Mouse (Mus musculus) bone marrow, adult 2 months (tissue): Measurements from ENCODE around the gene Aldh3a1.

Source experiments
- CTCF ChIP-seq: fragments of 200-500 bp; IDR thresholded peaks from 2 replicates; pipeline ENCODE4 v1.5.1; 2011; ENCODE audit warnings: low read length, control low read depth; ENCODE audit not compliant: control insufficient read depth, insufficient read depth
- POLR2A ChIP-seq: fragments of 200-500 bp; IDR thresholded peaks from 2 replicates; pipeline ENCODE4 v1.6.1; 2011; ENCODE audit warnings: low read depth, mild to moderate bottlenecking, control low read depth, low read length, borderline replicate concordance; ENCODE audit not compliant: control insufficient read depth

DNA sequence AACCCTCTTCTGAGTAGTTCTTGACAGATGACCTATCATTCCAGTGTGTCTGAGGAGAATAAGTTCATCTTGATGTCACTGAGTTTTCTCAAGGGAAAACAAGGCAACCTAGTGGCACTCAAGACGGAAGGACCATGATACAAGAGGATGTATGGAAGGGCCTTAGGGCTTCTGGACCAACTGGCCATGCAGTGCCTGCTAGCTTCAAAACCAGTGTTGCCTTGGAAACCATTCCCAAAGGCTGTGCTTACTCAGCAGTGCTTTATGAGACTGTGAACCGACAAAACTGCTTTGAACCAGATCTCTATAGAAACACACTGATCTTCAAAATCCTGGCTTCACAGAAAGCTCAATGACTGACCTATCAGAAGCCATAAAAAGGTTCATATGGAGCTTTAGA lies 16.6 kb upstream of the Aldh3a1 start:
- no peak for TF ChIP-seq CTCF
- TF ChIP-seq POLR2A: no peak
